Comparison of ENCODE assay signal across 8 mouse cellular contexts in the genomic region with DNA sequence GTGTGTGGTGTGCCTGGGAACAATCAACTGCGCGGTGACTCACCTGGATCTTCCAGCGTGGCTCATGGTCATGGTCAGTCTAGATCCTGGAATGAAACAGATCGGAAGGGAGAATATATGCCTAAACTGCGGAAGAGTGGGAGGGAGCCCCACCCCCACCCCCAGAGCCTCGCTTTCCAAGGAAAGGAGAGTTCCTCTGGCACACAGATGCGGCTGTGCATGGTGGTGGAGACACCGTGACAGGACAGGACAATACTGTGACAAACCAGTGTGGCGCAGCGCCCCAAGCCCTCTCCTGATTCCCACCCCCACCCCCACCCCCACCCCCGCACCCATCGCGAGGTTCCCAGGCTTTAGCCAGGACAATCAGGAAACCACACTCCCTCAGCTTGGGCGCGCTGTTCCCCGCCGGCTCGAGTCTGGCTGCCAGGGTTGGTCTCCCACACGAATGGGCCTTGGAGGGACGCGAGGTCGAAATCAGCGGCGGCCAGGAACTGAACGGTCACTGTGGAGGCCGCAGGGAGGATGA. TPM values are rescaled to one million over a fixed set of nuclear protein-coding genes. Genes with fewer than 3 reads are reported as not detected.
DNase-seq lines count a peak whose midpoint lies in the region; ATAC-seq and TF ChIP-seq lines count a peak whose summit lies in the region.

No protein-coding gene starts in this region.

- peak; percentile 53 for ATAC-seq in lung, embryonic 14.5 days (ENCODE audit: insufficient read depth)
- peak; percentile 68 for ATAC-seq in hindbrain, postnatal 0 days
- ATAC-seq in neural tube, embryonic 11.5 days (ENCODE audit: insufficient read depth, low FRiP score, low TSS enrichment) = peak; percentile 56

- no peak for TF ChIP-seq CTCF in lung, embryonic 14.5 days (IDR thresholded peaks at IDR 0.05; ENCODE audit: low read depth)
- no peak; the same call in 1 of the 2 replicates for TF ChIP-seq CTCF in hindbrain, postnatal 0 days (IDR thresholded peaks at IDR 0.05; ENCODE audit: low read depth)

- no peaks in the 10 kb centered on the region for H3K9me3 ChIP-seq in lung, embryonic 14.5 days (ENCODE audit: low read depth, low read length)
- H3K9me3 ChIP-seq in hindbrain, postnatal 0 days (ENCODE audit: low read length) = no peaks in the 10 kb centered on the region
- H3K9me3 ChIP-seq in neural tube, embryonic 11.5 days (ENCODE audit: control insufficient read depth, low read length) = no peaks in the 10 kb centered on the region

- H3K36me3 ChIP-seq in lung, embryonic 14.5 days (ENCODE audit: insufficient read depth) = no peaks in the 10 kb centered on the region
- H3K36me3 ChIP-seq in hindbrain, postnatal 0 days (ENCODE audit: insufficient read depth, low read length) = peaks cover 4% of the 10 kb centered on the region; the same call in 1 of the 2 replicates
- no peaks in the 10 kb centered on the region; the same call in 1 of the 2 replicates for H3K36me3 ChIP-seq in neural tube, embryonic 11.5 days (ENCODE audit: control insufficient read depth, insufficient read depth, low read length)

- H3K4me2 ChIP-seq in lung, embryonic 14.5 days = peak overlapping the region; percentile 96
- H3K4me2 ChIP-seq in hindbrain, postnatal 0 days (ENCODE audit: low read depth, low read length) = peak overlapping the region; percentile 87
- H3K4me2 ChIP-seq in neural tube, embryonic 11.5 days (ENCODE audit: low read depth) = peak overlapping the region; percentile 92

- DNase-seq in adrenal gland, adult 2 months = peak; percentile 49
- DNase-seq in adrenal gland, postnatal 25 days = no peak
- peak; percentile 19 for DNase-seq in lung, embryonic 14.5 days
- DNase-seq in lung, postnatal 10 days = no peak
- no peak for DNase-seq in hindbrain, postnatal 0 days (ENCODE audit: low spot score)
- no peak for DNase-seq in neural tube, embryonic 11.5 days (ENCODE audit: low spot score)
- DNase-seq in layer of hippocampus, adult 9-11 months = no peak
- DNase-seq in kidney, postnatal 4 days = no peak

- H3K27ac ChIP-seq in lung, embryonic 14.5 days (ENCODE audit: low read depth) = no peak overlapping the region; the same call in 1 of the 2 replicates
- peak overlapping the region; percentile 83 for H3K27ac ChIP-seq in hindbrain, postnatal 0 days
- H3K27ac ChIP-seq in neural tube, embryonic 11.5 days (ENCODE audit: low read depth, low read length) = peak overlapping the region; percentile 77

- peak overlapping the region; percentile 72 for H3K9ac ChIP-seq in lung, embryonic 14.5 days
- peak overlapping the region; percentile 87 for H3K9ac ChIP-seq in hindbrain, postnatal 0 days (replicated peaks; ENCODE audit: low read length)
- peak overlapping the region; percentile 83 for H3K9ac ChIP-seq in neural tube, embryonic 11.5 days (ENCODE audit: low read length)

- peak overlapping the region; percentile 85 for H3K4me3 ChIP-seq in lung, embryonic 14.5 days (ENCODE audit: low read depth, low read length)
- peak overlapping the region; percentile 68 for H3K4me3 ChIP-seq in hindbrain, postnatal 0 days (ENCODE audit: low read length)
- H3K4me3 ChIP-seq in neural tube, embryonic 11.5 days (ENCODE audit: low read depth, low read length) = peak overlapping the region; percentile 70

- WGBS in lung, embryonic 14.5 days = 4% methylated on average over 26 of the region's 26 CpGs
- 3% methylated on average over 25 of the region's 26 CpGs for WGBS in hindbrain, postnatal 0 days
- 4% methylated on average over 25 of the region's 26 CpGs for WGBS in neural tube, embryonic 11.5 days

- H3K4me1 ChIP-seq in lung, embryonic 14.5 days (ENCODE audit: insufficient read depth) = peaks cover 6% of the 10 kb centered on the region; the same call in 1 of the 2 replicates
- peaks cover 13% of the 10 kb centered on the region; the same call in 1 of the 2 replicates for H3K4me1 ChIP-seq in hindbrain, postnatal 0 days (ENCODE audit: insufficient read depth, low read length)
- H3K4me1 ChIP-seq in neural tube, embryonic 11.5 days (ENCODE audit: control insufficient read depth, insufficient read depth, low read length) = peaks cover 16% of the 10 kb centered on the region

- no peaks in the 10 kb centered on the region for H3K27me3 ChIP-seq in lung, embryonic 14.5 days (ENCODE audit: insufficient read depth, low read length)
- no peaks in the 10 kb centered on the region for H3K27me3 ChIP-seq in hindbrain, postnatal 0 days (ENCODE audit: insufficient read depth, low read length)
- H3K27me3 ChIP-seq in neural tube, embryonic 11.5 days (ENCODE audit: control insufficient read depth, insufficient read depth, low read length) = no peaks in the 10 kb centered on the region

RNA-seq across cellular contexts. Expression of a gene that starts 0.4 kb away (rescaled TPM):
- 10 to 100 TPM; 15.7 to 36.8 TPM for total RNA-seq in adrenal gland, adult 2 months (2021)
- polyA plus RNA-seq in adrenal gland, adult 2 months (2012; rRNA removed) = 219 and 360 TPM in 2 replicates
- 7.8 and 21.8 TPM in 2 replicates for total RNA-seq in adrenal gland, postnatal 25 days (2021)
- 57.5 and 61.1 TPM in 2 replicates for polyA plus RNA-seq in lung, embryonic 14.5 days (2014; fragmentation: Nextera tagmentation; extraction: Ambion mirVana)
- total RNA-seq in hindbrain, postnatal 0 days (2014; rRNA removed) = 626 and 692 TPM in 2 replicates
- 695 and 703 TPM in 2 replicates for polyA plus RNA-seq in hindbrain, postnatal 0 days (2015; fragmentation: Nextera tagmentation; extraction: Ambion mirVana)
- 199 TPM in 2 replicates for polyA plus RNA-seq in neural tube, embryonic 11.5 days (2014; fragmentation: Nextera tagmentation; extraction: Ambion mirVana)

RNA-seq across cellular contexts. Expression of a gene that starts 13.0 kb away (rescaled TPM):
- total RNA-seq in adrenal gland, adult 2 months (2021) = 10 to 100 TPM; 23.5 to 29.0 TPM
- 32.6 and 55.5 TPM in 2 replicates for polyA plus RNA-seq in adrenal gland, adult 2 months (2012; rRNA removed)
- total RNA-seq in adrenal gland, postnatal 25 days (2021) = 13.2 and 14.1 TPM in 2 replicates
- 0.09 and 0.13 TPM in 2 replicates for polyA plus RNA-seq in lung, embryonic 14.5 days (2014; fragmentation: Nextera tagmentation; extraction: Ambion mirVana)
- 50.3 and 50.9 TPM in 2 replicates for total RNA-seq in hindbrain, postnatal 0 days (2014; rRNA removed)
- polyA plus RNA-seq in hindbrain, postnatal 0 days (2015; fragmentation: Nextera tagmentation; extraction: Ambion mirVana) = 6.0 and 6.4 TPM in 2 replicates
- polyA plus RNA-seq in neural tube, embryonic 11.5 days (2014; fragmentation: Nextera tagmentation; extraction: Ambion mirVana) = 1.5 and 2.2 TPM in 2 replicates

RNA-seq across cellular contexts. Expression of a gene that starts 46.6 kb away (rescaled TPM):
- 10 to 100 TPM; 21.1 to 21.8 TPM for total RNA-seq in adrenal gland, adult 2 months (2021)
- 35.8 and 38.4 TPM in 2 replicates for polyA plus RNA-seq in adrenal gland, adult 2 months (2012; rRNA removed)
- total RNA-seq in adrenal gland, postnatal 25 days (2021) = 18.7 and 23.8 TPM in 2 replicates
- polyA plus RNA-seq in lung, embryonic 14.5 days (2014; fragmentation: Nextera tagmentation; extraction: Ambion mirVana) = 63.4 and 64.0 TPM in 2 replicates
- 31.2 and 36.2 TPM in 2 replicates for total RNA-seq in hindbrain, postnatal 0 days (2014; rRNA removed)
- polyA plus RNA-seq in hindbrain, postnatal 0 days (2015; fragmentation: Nextera tagmentation; extraction: Ambion mirVana) = 29.4 and 29.6 TPM in 2 replicates
- polyA plus RNA-seq in neural tube, embryonic 11.5 days (2014; fragmentation: Nextera tagmentation; extraction: Ambion mirVana) = 68.4 and 71.5 TPM in 2 replicates

Comparison
In these comparisons a context has a peak if more than half of its experiments do, and no peak if none do; other contexts are left out.
1. DNase-seq: peak in adrenal gland, adult 2 months (single experiment) and lung, embryonic 14.5 days (single experiment); none in adrenal gland, postnatal 25 days (single experiment), lung, postnatal 10 days (single experiment), hindbrain, postnatal 0 days (single experiment), neural tube, embryonic 11.5 days (single experiment), layer of hippocampus, adult 9-11 months (single experiment) and kidney, postnatal 4 days (0 of 2).
2. Peak in every context shown above with its lines, with median percentiles within 50 percentile points of each other: ATAC-seq, H3K4me2 ChIP-seq, H3K4me3 ChIP-seq and H3K9ac ChIP-seq.